Mouse (Mus musculus) thymus, adult 2 months (tissue): ENCODE results near the gene Rpl22l1. TPM values are rescaled to one million over a fixed set of nuclear protein-coding genes. Genes with fewer than 3 reads are reported as not detected.
A peak's percentile ranks its signal among the peaks of the same experiment; 100 is the strongest.

ENCODE experiments used
- DNase-seq: peaks from one replicate; pipeline ENCODE4 v3.0.0; 2021
- H3K27ac ChIP-seq: fragments of 200-500 bp; 2 replicates; pipeline ENCODE4 v1.5.1; 2012; ENCODE audit warnings: low read length, control low read depth; ENCODE audit not compliant: control insufficient read depth, insufficient read depth
- H3K27me3 ChIP-seq: fragments of 200-500 bp; 2 replicates; pipeline ENCODE4 v1.6.1; 2012; ENCODE audit warnings: mild to moderate bottlenecking, low read length, moderate library complexity, mixed read lengths; ENCODE audit not compliant: control insufficient read depth, insufficient read depth
- H3K36me3 ChIP-seq: fragments of 200-500 bp; 2 replicates; pipeline ENCODE4 v1.6.1; 2012; ENCODE audit warnings: mild to moderate bottlenecking, low read length, moderate library complexity; ENCODE audit not compliant: control insufficient read depth, insufficient read depth
- H3K4me1 ChIP-seq: fragments of 200-500 bp; replicated peaks from 2 replicates; pipeline ENCODE4 v1.6.1; 2012; ENCODE audit warnings: low read length; ENCODE audit not compliant: control insufficient read depth, insufficient read depth
- H3K4me3 ChIP-seq: fragments of 200-500 bp; 2 replicates; pipeline ENCODE4 v1.5.1; 2012; ENCODE audit warnings: mild to moderate bottlenecking, low read length, control low read depth, moderate library complexity; ENCODE audit not compliant: control insufficient read depth, insufficient read depth
- CTCF ChIP-seq: fragments of 200-500 bp; IDR thresholded peaks from 2 replicates; pipeline ENCODE4 v1.5.1; 2012; ENCODE audit warnings: mild to moderate bottlenecking, control low read depth, low read length, moderate library complexity, borderline replicate concordance; ENCODE audit not compliant: control insufficient read depth, poor library complexity, insufficient read depth; ENCODE audit errors: extremely low read depth
- POLR2A ChIP-seq: fragments of 200-500 bp; IDR thresholded peaks from 2 replicates; pipeline ENCODE4 v1.6.1; 2012; ENCODE audit warnings: mild to moderate bottlenecking, low read length, control low read depth, moderate library complexity; ENCODE audit not compliant: control insufficient read depth, poor library complexity, insufficient read depth; ENCODE audit errors: extremely low read depth
- WGBS: fragments of 180-500 bp; shearing (Covaris S2); methylation state at CpG from one replicate; pipeline ENCODE4 v1.1.7; 2018; 5-methylcytosine and 5-hydroxymethylcytosine counted together
- polyA plus RNA-seq: library from polyadenylated mRNA; depleted of rRNA; stranded (reverse); fragments of >200 nt; gene quantifications from 2 replicates; pipeline ENCODE4 v1.2.3, GENCODE M21; 2012

The Rpl22l1 gene
- polyA plus RNA-seq, 1 experiment: 12.4 TPM

- H3K36me3 ChIP-seq: no peaks in the 10 kb centered on the region
- 84% methylated on average over 7 of the region's 7 CpGs for WGBS
Observed at GRCm38 (mm10) chr3:28775361-28775760, 29.9 kb upstream of the Rpl22l1 start.

GRCm38 (mm10) chr3:28775958-28776357, 29.3 kb upstream of the Rpl22l1 start:
- Histone ChIP-seq H3K4me1 (peaks cover 5% of the 10 kb centered on the region), H3K27ac (no peak overlapping the region)

More at GRCm38 (mm10) chr3:28775361-28775760, 29.9 kb upstream of the Rpl22l1 start:
- TF ChIP-seq POLR2A: no peak
- TF ChIP-seq CTCF: no peak
- no peak overlapping the region for H3K27ac ChIP-seq
- H3K4me3 ChIP-seq: no peak overlapping the region
- H3K4me1 ChIP-seq: no peaks in the 10 kb centered on the region
- H3K27me3 ChIP-seq: no peaks in the 10 kb centered on the region
- no peak for DNase-seq

GRCm38 (mm10) chr3:28776491-28776890, 28.7 kb upstream of the Rpl22l1 start:
- no peaks in the 10 kb centered on the region for H3K36me3 ChIP-seq
- H3K4me1 ChIP-seq: peaks cover 7% of the 10 kb centered on the region
- DNase-seq: no peak
- WGBS: 100% methylated on average over 1 of the region's 1 CpGs
- no peak overlapping the region for H3K4me3 ChIP-seq
- H3K27ac ChIP-seq: no peak overlapping the region
- TF ChIP-seq POLR2A: no peak
- TF ChIP-seq CTCF: no peak
- H3K27me3 ChIP-seq: no peaks in the 10 kb centered on the region

More at GRCm38 (mm10) chr3:28775958-28776357, 29.3 kb upstream of the Rpl22l1 start:
- 81% methylated on average over 1 of the region's 1 CpGs for WGBS
- no peak for DNase-seq
- Histone ChIP-seq H3K27me3 (no peaks in the 10 kb centered on the region), H3K36me3 (no peaks in the 10 kb centered on the region), H3K4me3 (no peak overlapping the region)
- TF ChIP-seq POLR2A (no peak), CTCF (no peak)

GRCm38 (mm10) chr3:28780511-28780910, 24.7 kb upstream of the Rpl22l1 start:
- no peak overlapping the region for H3K27ac ChIP-seq
- H3K4me1 ChIP-seq: peaks cover 13% of the 10 kb centered on the region
- DNase-seq: no peak
- no peak overlapping the region for H3K4me3 ChIP-seq
- 75% methylated on average over 9 of the region's 9 CpGs for WGBS
- no peaks in the 10 kb centered on the region for H3K36me3 ChIP-seq
- TF ChIP-seq POLR2A (no peak), CTCF (no peak)
- H3K27me3 ChIP-seq: no peaks in the 10 kb centered on the region

- peak; percentile 96 for DNase-seq
- H3K27me3 ChIP-seq: no peaks in the 10 kb centered on the region
- no peak within 1 kb of the TSS for H3K27ac ChIP-seq
- TF ChIP-seq POLR2A (no peak), CTCF (0 out of 2 replicates have a peak, but pooled peaks have one; percentile 28)
- peak within 1 kb of the TSS; percentile 60 for H3K4me3 ChIP-seq
- H3K36me3 ChIP-seq: no peaks in the 10 kb centered on the region
- WGBS: 3% methylated on average over 45 of the region's 46 CpGs
- peaks cover 13% of the 10 kb centered on the region for H3K4me1 ChIP-seq
Observed at GRCm38 (mm10) chr3:28780994-28781393, 24.2 kb upstream of the Rpl22l1 start, which contains the start of gene Eif5a2. Gene Eif5a2, plus strand, starts transcription at chr3:28781276.

GRCm38 (mm10) chr3:28781422-28781821, 23.8 kb upstream of the Rpl22l1 start:
- no peak overlapping the region for H3K27ac ChIP-seq
- no peaks in the 10 kb centered on the region for H3K27me3 ChIP-seq
- no peak for TF ChIP-seq POLR2A
- no peak for TF ChIP-seq CTCF
- DNase-seq: no peak
- H3K4me1 ChIP-seq: peaks cover 13% of the 10 kb centered on the region
- H3K4me3 ChIP-seq: peak overlapping the region; percentile 60
- no peaks in the 10 kb centered on the region for H3K36me3 ChIP-seq
- 1% methylated on average over 41 of the region's 41 CpGs for WGBS

- 44% methylated on average over 14 of the region's 14 CpGs for WGBS
- Histone ChIP-seq H3K27me3 (no peaks in the 10 kb centered on the region), H3K4me1 (peaks cover 13% of the 10 kb centered on the region), H3K27ac (no peak overlapping the region), H3K4me3 (peak overlapping the region; percentile 60), H3K36me3 (no peaks in the 10 kb centered on the region)
- no peak for TF ChIP-seq CTCF
- no peak for TF ChIP-seq POLR2A
- DNase-seq: no peak
Observed at GRCm38 (mm10) chr3:28781848-28782247, 23.4 kb upstream of the Rpl22l1 start.
